Mouse (Mus musculus): ENCODE results near the gene Itga6.
"Not testable (repeated sequence)": the region's sequence is repeated elsewhere in the genome, so short reads cannot be mapped to it uniquely, and the experiment has no call there.

DNA sequence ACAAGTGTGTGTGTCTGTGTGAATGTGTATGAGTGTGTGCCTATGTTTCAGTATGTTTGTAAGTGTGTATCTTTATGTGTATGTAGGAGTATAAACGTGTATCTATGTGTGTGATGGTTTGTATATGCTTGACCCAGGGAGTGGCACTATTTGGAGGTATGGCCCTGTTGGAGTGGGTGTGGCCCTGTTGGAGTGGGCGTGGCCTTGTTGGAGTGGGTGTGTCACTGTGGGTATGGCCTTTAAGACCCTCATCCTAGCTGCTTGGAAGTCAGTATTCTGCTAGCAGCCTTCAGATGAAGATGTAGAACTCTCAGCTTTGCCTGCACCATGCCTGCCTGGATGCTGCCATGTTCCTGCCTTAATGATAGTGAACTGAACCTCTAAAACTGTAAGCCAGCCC lies 24.9 kb upstream of the Itga6 start:
- TF ChIP-seq CTCF (IDR thresholded peaks at IDR 0.05; ENCODE audit: extremely low read depth, insufficient read depth, insufficient read length, insufficient replicate concordance); POLR2A (IDR thresholded peaks at IDR 0.05; ENCODE audit: low read depth, low read length): not testable (repeated sequence)
